Mouse (Mus musculus): ENCODE data around the gene Vill. TPM values are rescaled to one million over a fixed set of nuclear protein-coding genes. Genes with fewer than 3 reads are reported as not detected.
A peak's percentile ranks its signal among the peaks of the same experiment; 100 is the strongest.

The Vill gene
- total and polyA plus RNA-seq, 2 experiments from 2014 or later, result 3.8 to 4.8 TPM

DNA sequence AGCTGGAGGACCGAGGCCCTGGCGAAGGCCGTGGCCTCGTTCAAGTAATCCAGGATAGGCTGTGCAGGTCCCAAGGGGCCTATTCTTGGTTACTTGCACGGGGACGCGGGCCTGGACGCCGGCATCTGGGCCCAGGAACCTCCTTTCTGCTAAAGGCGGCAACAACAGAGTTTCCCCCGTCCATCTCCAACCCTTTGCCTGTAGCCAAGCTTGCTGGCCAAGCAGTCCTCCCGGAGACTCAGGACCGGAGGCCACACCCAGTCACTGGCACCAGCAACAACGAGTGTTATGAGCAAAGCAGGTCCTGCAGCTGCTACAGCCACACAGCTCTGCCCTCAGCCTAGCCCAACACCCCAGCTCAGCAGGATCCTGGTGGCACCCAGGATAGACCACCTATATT is 20.8 kb upstream of the Vill start:
- H3K9ac ChIP-seq (replicated peaks; ENCODE audit: low read depth, low read length), result no peak overlapping the region
- H3K4me3 ChIP-seq (ENCODE audit: low read depth, low read length), result no peak overlapping the region
- H3K4me1 ChIP-seq (ENCODE audit: control insufficient read depth, insufficient read depth), result no peaks in the 10 kb centered on the region
- DNase-seq (ENCODE audit: low spot score) (no peak), ATAC-seq (ENCODE audit: insufficient read depth, low read depth) (no peak)
- H3K4me2 ChIP-seq (ENCODE audit: low read depth, low read length), result no peak overlapping the region
- peaks cover 20% of the 10 kb centered on the region for H3K36me3 ChIP-seq (replicated peaks; ENCODE audit: control insufficient read depth, insufficient read depth, low read length)
- TF ChIP-seq CTCF (IDR thresholded peaks at IDR 0.05; ENCODE audit: low read depth) (no peak), EP300 (IDR thresholded peaks at IDR 0.05; ENCODE audit: low read depth) (no peak)
- WGBS, result 67% methylated on average over 14 of the region's 14 CpGs
- no peaks in the 10 kb centered on the region for H3K9me3 ChIP-seq (replicated peaks; ENCODE audit: control insufficient read depth, low read length)
- H3K27ac ChIP-seq (ENCODE audit: low read depth), result peak overlapping the region; percentile 47
- no peaks in the 10 kb centered on the region for H3K27me3 ChIP-seq (ENCODE audit: control insufficient read depth, insufficient read depth, low read length)

DNA sequence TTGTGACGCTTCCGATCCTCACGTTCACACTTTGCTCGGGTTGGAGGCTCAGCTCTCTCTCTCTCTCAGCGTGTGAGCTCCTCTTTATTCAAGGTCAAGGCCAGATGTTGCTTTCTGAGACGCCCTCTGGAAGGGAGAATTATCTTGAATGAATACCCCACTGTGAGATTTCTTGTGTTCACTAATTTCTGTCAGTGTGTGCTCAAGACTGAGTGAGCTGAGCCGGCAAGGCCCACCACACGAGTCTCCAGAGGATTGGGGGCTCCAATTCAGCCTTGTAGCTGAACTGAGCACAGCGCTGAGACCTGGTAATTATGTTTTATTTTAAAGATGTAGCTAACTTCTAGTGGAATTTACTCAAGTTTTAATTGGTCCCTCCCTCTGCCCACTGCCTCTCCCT is 20.0 kb upstream of the Vill start:
- Histone ChIP-seq H3K4me2 (ENCODE audit: low read depth, low read length) (no peak overlapping the region), H3K9me3 (replicated peaks; ENCODE audit: control insufficient read depth, low read length) (no peaks in the 10 kb centered on the region), H3K36me3 (replicated peaks; ENCODE audit: control insufficient read depth, insufficient read depth, low read length) (peaks cover 20% of the 10 kb centered on the region), H3K9ac (replicated peaks; ENCODE audit: low read depth, low read length) (no peak overlapping the region), H3K4me1 (ENCODE audit: control insufficient read depth, insufficient read depth) (no peaks in the 10 kb centered on the region), H3K27me3 (ENCODE audit: control insufficient read depth, insufficient read depth, low read length) (no peaks in the 10 kb centered on the region), H3K27ac (ENCODE audit: low read depth) (peak overlapping the region; percentile 47; the same call in 1 of the 2 replicates), H3K4me3 (ENCODE audit: low read depth, low read length) (no peak overlapping the region)
- 64% methylated on average over 9 of the region's 9 CpGs for WGBS
- TF ChIP-seq EP300 (IDR thresholded peaks at IDR 0.05; ENCODE audit: low read depth) (no peak), CTCF (IDR thresholded peaks at IDR 0.05; ENCODE audit: low read depth) (no peak)
- ATAC-seq (ENCODE audit: insufficient read depth, low read depth) (no peak), DNase-seq (ENCODE audit: low spot score) (no peak)

DNA sequence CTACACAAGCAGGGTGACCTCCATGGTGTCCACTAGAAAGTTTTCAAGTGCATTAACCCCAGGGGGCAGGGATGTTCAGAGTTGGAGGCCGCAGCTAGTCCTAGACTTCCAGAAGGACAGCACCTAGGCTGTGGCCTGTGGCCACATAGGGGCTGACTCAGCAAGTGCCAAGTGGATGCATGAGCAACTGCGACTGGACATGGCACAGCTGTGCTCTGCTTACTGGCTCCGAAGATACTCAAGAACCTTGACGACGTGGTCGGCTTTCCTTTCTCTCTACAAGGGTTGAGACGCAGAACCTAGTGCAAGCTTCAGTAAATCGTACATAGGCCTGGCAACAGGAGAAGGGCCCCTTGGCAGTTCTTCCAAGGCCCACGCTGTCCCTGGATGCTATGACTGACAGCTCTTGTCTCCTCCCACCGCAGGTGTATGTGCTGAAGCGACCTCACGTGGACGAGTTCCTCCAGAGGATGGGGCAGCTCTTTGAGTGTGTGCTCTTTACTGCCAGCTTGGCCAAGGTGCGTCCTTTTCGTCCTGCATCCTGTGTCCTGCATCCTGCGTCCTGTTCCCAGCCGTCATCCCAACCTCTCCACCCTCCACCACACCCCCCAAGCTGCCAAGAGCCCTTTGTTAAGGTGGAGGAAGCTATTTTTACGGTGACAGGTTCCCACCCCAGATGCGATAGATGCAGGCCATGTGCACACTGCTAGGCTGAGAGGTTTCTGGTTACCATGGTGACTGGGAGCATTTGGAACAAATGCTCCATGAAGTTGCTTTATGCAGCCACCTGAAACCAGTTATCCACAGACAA is 19.3 kb upstream of the Vill start:
- no peaks in the 10 kb centered on the region for H3K9me3 ChIP-seq (replicated peaks; ENCODE audit: control insufficient read depth, low read length)
- H3K27me3 ChIP-seq (ENCODE audit: control insufficient read depth, insufficient read depth, low read length), result no peaks in the 10 kb centered on the region
- WGBS, result 84% methylated on average over 19 of the region's 19 CpGs
- H3K4me2 ChIP-seq (ENCODE audit: low read depth, low read length), result no peak overlapping the region
- H3K4me3 ChIP-seq (ENCODE audit: low read depth, low read length), result no peak overlapping the region
- TF ChIP-seq CTCF (IDR thresholded peaks at IDR 0.05; ENCODE audit: low read depth) (no peak), EP300 (IDR thresholded peaks at IDR 0.05; ENCODE audit: low read depth) (no peak)
- H3K27ac ChIP-seq (ENCODE audit: low read depth), result no peak overlapping the region
- no peak overlapping the region for H3K9ac ChIP-seq (replicated peaks; ENCODE audit: low read depth, low read length)
- ATAC-seq (ENCODE audit: insufficient read depth, low read depth), result no peak
- H3K4me1 ChIP-seq (ENCODE audit: control insufficient read depth, insufficient read depth), result no peaks in the 10 kb centered on the region
- peaks cover 20% of the 10 kb centered on the region for H3K36me3 ChIP-seq (replicated peaks; ENCODE audit: control insufficient read depth, insufficient read depth, low read length)
- no peak for DNase-seq (ENCODE audit: low spot score)

DNA sequence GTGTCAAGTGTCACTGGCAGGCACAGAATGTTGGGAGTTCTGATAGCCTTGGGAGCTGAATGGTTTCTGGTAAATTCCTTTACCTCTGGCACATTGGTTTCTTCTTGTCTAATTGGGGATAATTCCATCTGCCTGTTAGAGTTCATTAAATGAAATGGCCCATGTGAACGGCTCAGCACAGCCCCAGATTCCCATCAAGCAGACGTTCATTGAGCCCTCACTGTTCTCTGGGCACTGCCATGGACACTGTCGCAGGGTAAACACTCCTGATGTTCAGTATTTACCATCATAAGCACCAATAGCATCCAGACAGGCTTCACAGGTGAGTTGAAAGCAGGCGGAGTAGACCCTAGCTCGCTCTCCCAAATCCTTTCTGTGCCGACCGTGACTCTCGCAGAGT is 18.5 kb upstream of the Vill start:
- DNase-seq (ENCODE audit: low spot score), result no peak
- Histone ChIP-seq H3K27ac (ENCODE audit: low read depth) (no peak overlapping the region), H3K9me3 (replicated peaks; ENCODE audit: control insufficient read depth, low read length) (no peaks in the 10 kb centered on the region), H3K9ac (replicated peaks; ENCODE audit: low read depth, low read length) (no peak overlapping the region), H3K36me3 (replicated peaks; ENCODE audit: control insufficient read depth, insufficient read depth, low read length) (peaks cover 21% of the 10 kb centered on the region), H3K27me3 (ENCODE audit: control insufficient read depth, insufficient read depth, low read length) (no peaks in the 10 kb centered on the region), H3K4me1 (ENCODE audit: control insufficient read depth, insufficient read depth) (no peaks in the 10 kb centered on the region), H3K4me2 (ENCODE audit: low read depth, low read length) (no peak overlapping the region), H3K4me3 (ENCODE audit: low read depth, low read length) (no peak overlapping the region)
- TF ChIP-seq CTCF (IDR thresholded peaks at IDR 0.05; ENCODE audit: low read depth) (no peak), EP300 (IDR thresholded peaks at IDR 0.05; ENCODE audit: low read depth) (no peak)
- no peak for ATAC-seq (ENCODE audit: insufficient read depth, low read depth)
- 91% methylated on average over 8 of the region's 8 CpGs for WGBS

DNA sequence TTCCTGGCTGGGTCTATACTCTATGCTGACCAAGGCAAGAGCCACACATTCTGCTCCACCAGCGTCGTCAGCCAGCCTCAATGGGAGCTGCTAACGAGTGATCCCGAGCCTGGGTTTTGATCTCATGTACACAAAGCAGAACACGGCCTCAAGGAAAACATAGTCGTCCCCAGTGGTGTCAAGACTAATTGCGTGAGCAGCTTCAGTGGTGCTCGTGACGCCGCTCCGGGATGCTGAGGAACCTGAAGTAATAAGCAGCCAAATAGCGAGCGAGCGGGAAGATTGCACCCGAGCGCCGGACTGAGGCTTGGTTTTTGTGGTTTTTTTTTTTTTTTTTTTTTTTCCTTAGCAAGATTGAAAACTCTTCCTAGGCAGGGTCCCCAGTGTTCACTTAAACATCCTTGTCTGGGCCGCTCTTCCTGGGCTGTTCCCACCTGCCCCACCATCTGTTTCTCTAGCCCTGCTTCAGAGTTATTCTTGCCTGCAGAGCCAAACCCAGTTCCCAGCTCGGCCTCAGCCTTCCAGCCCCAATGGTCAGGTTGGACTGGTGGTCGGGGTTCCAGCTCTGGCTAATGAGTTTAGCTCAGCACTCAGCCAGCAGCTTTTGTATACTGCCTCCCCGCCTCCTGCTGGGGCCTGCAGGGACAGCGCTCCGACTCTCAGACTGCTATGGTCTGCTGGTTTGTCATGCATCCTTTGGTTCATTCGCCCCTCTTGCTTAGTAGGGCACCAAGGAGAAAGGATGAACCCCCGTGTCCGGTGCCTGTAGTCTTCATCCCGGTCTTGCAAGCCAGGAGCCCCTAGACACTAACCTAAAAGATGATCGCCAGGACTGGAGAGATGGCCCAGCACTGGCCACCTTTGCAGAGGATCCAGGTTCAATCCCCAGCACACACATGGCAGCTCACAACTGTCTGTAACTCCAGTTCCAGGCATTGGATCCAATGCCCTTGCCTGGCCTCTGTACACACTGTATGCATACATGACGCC is 17.6 kb upstream of the Vill start:
- H3K4me2 ChIP-seq (ENCODE audit: low read depth, low read length), result no peak overlapping the region
- DNase-seq (ENCODE audit: low spot score) (no peak), ATAC-seq (ENCODE audit: insufficient read depth, low read depth) (no peak)
- peaks cover 26% of the 10 kb centered on the region for H3K36me3 ChIP-seq (replicated peaks; ENCODE audit: control insufficient read depth, insufficient read depth, low read length)
- TF ChIP-seq CTCF (IDR thresholded peaks at IDR 0.05; ENCODE audit: low read depth) (no peak), EP300 (IDR thresholded peaks at IDR 0.05; ENCODE audit: low read depth) (no peak)
- no peaks in the 10 kb centered on the region for H3K9me3 ChIP-seq (replicated peaks; ENCODE audit: control insufficient read depth, low read length)
- no peaks in the 10 kb centered on the region for H3K27me3 ChIP-seq (ENCODE audit: control insufficient read depth, insufficient read depth, low read length)
- WGBS, result 87% methylated on average over 29 of the region's 29 CpGs
- H3K27ac ChIP-seq (ENCODE audit: low read depth), result no peak overlapping the region
- H3K9ac ChIP-seq (replicated peaks; ENCODE audit: low read depth, low read length), result no peak overlapping the region
- H3K4me3 ChIP-seq (ENCODE audit: low read depth, low read length), result no peak overlapping the region
- H3K4me1 ChIP-seq (ENCODE audit: control insufficient read depth, insufficient read depth), result no peaks in the 10 kb centered on the region
